Mouse (Mus musculus): Measurements from ENCODE around the gene Sfmbt1.
"Not testable (repeated sequence)": the region's sequence is repeated elsewhere in the genome, so short reads cannot be mapped to it uniquely, and the experiment has no call there.

The Sfmbt1 gene

DNA sequence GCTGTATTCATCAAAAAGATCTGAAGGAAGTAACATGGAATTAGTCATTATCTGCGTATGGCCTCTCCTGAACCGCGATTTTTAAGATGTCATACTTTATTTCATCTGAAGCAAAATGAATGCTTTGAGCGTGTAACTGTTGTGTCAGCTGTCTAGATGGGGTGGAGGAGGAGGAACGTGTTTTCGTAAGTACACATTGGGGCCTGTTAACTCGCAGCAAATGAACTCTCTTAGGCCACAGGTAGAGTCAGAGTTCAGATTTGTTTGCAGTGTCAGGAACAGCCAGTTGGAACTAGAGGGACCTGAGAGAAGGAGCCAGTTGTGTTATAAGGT lies 2.3 kb downstream of the Sfmbt1 start:
- DNase-seq (ENCODE audit: low spot score in 2 of 2), result no peak

DNA sequence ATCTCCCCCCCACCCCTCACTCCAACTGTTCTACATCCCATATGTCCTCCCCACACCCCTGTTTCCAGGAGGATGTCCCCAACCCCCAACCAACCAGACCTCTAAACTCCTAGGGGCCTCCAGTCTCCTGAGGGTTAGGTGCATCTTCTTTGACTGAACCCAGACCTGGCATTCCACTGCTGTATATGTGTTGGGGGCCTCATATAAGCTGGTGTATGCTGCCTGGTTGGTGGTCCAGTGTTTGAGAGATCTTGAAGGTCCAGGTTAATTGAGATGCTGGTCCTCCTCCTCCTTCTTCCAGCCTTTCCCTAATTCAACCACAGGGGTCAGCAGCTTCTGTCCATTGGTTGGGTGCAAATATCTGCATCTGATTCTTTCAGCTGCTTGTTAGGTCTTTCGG lies 4.0 kb downstream of the Sfmbt1 start:
- not testable (repeated sequence) for DNase-seq (ENCODE audit: low spot score in 2 of 2)

DNA sequence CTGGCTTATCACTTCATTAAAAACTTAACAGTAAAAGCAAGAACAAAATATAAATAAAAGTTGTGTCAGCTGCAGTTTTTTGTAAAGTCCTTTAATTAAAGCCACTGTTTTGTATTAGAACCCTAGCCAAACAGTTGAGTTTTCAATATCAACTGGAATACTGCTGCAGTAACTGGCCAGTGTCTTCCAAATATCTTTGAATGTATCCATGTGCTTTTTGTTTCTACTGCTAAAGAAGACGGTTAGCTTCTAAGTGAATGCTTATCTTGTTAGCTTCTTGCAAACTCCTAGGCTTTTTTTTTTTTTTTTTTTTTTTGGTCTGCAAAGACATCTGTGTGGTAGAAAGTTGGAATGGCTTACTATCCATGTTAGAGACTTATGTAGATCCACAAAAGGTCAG lies 4.9 kb downstream of the Sfmbt1 start:
- DNase-seq (ENCODE audit: low spot score in 2 of 2), result no peak

DNA sequence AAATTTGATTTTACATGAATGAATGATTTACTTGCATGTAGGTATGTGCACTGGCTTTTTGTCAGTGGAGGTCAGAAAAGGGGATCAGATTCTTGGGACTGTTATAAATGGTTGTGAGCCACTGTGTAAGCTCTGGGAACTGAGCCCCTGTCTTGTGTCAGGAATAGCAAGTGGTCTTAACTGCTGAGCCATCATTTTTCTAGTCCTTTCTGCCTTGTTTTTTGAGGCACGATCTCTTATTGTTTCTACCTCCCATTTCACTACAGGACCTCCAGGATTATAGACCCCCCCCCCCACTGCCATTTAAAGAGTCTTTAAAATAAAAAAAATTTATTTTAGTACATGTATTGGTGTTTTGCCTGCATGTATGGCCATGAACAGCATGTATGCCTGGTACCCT lies 7.2 kb downstream of the Sfmbt1 start:
- no peak for DNase-seq (ENCODE audit: low spot score in 2 of 2)

DNA sequence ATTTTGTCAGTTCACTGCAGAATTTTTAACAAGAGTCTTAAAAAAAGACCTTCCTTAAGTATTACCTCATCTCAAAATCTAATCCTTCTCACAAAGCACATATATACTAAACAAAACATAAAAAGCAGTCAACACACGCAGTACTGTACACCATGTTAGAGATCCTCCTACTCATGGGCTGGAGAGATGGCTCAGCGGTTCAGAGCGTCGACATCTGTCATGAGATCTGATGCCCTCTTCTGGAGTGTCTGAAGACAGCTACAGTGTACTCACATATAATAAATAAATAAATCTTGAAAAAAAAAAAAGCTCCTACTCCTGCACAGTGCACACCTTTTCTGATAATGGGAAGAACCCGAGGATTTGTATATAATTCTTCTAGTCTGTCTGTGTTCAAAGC lies 7.8 kb downstream of the Sfmbt1 start:
- no peak for DNase-seq (ENCODE audit: low spot score in 2 of 2)

DNA sequence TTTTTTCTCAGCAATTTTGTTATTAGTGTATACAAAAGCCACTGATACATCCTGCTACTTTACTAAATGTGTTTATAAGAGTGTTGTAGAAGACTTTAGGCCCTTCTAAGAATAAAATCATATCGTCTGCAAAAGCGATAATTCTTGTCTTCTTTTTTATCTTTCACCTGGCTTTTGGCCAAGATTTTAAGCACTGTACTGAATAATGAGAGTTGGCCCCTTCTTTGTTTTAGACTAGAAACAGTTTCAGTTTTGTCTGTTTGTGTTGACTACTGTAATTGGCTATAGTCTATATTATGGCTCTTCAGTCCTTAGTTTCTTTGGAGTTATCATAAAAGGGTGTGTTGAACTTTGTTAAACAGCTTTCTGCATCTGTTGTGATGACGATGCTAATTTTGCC lies 17.2 kb downstream of the Sfmbt1 start:
- DNase-seq (ENCODE audit: low spot score in 2 of 2), result no peak

DNA sequence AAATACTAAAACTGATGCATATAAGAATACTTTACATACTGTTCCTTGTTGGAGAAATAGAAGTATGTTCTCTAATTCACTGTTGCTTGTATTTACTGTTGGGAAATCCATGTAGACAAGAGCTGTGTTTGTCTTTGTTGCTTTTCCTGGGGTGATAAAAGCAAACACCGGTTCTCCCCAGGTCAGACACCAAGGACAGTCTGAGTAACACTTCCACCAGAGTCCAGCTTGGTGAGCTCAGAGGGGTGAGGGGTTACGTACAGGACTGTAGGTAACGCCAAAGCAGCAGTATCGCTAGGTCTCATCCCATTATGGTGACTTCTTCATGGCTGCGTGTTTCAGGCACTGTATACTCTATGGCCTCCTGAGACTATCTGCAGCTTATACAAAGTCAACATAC lies 20.0 kb downstream of the Sfmbt1 start:
- DNase-seq (ENCODE audit: low spot score in 2 of 2), result no peak

DNA sequence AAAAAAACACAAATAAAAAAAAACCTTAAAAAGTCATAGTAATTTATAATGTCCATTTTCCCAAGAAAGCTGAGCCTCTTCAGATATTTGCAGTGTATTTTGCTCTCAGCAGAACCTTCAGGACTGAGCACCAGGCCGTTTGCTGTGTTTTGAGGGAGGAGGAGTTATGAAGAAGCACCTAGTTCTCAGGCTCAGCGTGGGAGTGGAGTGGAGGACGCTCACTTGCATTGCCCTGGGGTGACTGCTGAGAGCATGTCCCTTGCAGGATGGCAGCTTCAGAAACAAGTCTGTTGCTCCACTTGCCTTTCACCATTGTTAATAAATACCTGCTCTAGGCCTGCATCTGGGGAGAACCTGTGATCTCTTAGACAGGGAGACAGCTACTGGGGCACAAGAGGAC lies 21.2 kb downstream of the Sfmbt1 start:
- no peak for DNase-seq (ENCODE audit: low spot score in 2 of 2)

DNA sequence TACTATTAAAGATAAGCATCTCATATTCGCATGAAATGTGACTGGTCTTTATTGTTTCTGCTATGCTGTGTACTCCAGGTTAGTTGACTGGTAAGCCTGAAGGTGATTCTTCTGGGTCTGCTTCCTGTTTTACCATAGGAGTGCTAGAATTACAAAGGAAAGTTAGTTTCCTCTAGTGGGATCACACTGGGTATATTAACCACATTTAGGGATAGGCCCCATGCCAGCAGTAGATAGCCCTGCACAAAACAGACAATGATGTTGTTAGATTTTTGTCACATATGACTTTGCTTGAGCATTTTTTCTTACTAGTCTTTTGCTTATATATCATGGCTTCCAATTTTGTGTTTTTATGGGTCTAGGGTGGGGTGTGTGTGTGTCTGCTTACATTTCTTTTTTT lies 21.8 kb downstream of the Sfmbt1 start:
- DNase-seq (ENCODE audit: low spot score in 2 of 2), result no peak

DNA sequence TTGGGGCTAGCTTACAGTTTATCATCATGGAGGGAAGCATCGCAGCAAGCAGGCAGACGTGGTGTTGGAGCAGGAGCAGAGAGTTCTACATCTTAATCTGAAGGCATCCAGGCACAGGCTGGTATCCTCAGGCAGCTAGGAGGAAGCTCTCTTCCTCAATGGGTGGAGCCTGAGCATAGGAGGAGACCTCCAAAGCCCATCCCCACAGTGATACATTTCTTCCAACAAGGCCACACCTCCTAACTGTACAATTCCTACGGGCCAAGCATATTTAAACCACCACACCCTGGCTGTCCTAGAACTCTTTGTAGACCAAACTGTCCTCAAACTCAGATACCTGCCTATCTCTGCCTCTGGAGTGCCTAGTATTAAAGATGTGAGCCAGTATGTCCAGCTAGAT lies 29.2 kb downstream of the Sfmbt1 start:
- no peak for DNase-seq (ENCODE audit: low spot score in 2 of 2)

DNA sequence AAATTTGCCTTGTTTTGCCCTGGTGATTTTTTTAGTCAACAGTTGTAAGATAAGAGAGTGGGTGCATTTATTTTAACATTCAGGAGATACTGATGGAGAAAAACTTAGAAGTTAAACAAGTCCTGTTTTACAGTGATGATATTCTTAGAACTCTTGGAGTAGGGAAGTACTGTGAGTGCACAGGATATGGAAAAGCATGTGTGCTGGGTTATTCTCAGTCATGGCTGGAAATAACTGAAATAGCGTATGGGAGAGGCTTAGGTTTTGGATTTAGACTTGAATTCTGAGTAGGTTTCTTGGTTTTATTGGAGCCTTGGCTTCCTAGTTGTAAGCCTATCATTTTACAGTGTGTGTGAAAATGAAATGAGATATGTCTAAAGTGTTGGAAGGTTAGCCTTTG lies 31.5 kb downstream of the Sfmbt1 start:
- DNase-seq (ENCODE audit: low spot score in 2 of 2), result no peak

DNA sequence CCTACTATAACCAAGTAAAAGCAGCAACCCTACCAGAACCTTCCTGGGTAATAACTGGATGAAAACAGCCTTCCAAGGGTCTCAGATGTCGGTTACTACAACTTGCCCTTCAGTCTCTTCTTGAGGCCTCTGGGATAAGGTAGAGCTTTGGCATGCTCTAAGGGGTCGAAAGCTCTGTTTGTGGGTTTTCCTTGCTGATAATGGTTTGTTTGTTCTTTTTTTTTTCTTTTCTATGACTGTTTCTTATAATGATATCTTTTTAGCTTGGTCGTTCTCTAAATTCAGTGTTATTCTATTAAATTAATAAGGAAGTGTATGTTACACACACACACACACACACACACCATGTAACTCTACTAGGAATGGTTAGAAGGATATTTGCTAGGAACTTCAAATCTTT lies 42.6 kb downstream of the Sfmbt1 start:
- no peak for DNase-seq (ENCODE audit: low spot score in 2 of 2)

DNA sequence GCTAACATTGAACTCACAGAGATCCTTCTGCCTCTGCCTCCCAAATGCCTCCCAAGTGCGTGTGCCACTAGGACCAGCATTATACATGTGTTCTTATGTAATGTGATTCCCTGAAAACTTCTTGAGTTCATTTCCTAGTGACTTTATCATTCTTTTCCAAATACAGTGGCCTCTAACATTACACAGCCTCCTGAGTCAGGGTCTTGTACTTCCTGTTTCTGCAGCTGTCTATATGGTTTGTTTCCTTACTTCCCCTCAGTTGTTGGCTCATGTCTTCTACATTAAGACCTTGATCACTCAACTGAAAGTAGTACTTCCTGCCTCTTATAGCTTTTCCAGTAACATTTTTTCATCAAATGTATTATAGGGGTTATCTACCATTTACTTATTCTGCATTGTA lies 46.6 kb downstream of the Sfmbt1 start:
- no peak for DNase-seq (ENCODE audit: low spot score in 2 of 2)

DNA sequence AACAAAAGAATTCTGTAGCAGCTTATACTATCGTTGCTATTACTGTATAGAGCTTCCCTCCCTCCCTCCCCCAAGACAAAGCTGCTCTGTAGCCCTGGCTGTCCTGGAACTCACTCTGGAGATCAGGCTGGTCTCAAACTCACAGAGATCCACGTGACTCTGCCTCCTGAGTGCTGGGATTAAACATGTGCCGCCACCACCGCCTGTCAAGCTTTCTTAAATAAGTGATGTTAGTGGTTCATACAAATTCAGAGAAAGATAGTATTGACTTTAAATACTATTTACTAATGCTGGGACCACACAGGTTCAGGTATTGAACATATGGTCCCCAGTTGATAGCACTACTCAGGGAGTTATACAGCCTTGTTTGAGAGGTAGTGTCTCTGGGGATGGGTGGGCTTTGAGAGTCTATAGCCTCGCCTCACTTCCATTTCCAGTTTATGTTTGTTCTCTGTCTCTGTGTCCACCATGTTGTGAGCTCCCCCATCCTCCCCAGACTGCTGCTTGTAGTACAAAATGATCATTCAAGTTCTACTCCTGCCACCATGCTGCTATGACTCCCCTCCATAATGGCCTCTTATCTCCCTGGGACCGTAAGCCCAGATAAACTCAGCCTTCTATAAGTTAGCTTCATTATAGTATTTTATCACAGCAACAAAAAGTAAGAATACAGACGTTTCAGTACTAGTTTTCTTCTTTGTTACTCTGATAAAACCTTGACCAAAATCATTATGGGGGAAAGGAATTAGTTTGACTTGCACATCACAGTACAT lies 47.7 kb downstream of the Sfmbt1 start:
- no peak for DNase-seq (ENCODE audit: low spot score in 2 of 2)

DNA sequence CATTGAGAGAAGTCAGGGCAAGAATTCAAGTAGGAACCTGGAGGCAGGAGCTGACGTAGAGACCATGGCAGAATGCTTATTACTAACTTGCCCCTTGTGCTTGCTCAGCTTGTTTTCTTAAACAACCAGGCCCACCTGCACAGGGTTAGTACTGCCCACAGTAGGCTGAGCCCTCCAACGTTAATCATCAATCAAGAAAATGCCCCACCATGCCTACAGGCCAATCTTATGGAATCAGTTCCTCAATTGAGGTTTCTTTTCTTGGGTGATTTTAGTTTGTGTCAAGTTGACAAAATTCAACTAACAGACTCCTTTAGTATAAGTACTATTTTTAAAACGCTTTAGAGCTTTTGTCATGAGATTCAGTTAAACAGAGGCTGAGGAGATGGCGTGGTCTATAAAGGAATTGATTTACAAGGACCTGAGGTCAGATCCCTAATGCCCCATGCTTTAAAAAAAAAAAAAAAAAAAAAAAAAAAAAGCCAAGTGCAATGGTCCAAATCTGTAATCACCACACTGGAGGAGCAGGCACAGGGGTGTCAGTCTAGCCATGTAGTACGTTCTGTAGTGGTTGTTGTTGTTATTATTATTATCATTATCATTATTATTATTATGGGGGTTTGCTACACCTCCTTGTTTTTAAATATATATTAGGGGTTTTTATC lies 48.4 kb downstream of the Sfmbt1 start:
- no peak for DNase-seq (ENCODE audit: low spot score in 2 of 2)

DNA sequence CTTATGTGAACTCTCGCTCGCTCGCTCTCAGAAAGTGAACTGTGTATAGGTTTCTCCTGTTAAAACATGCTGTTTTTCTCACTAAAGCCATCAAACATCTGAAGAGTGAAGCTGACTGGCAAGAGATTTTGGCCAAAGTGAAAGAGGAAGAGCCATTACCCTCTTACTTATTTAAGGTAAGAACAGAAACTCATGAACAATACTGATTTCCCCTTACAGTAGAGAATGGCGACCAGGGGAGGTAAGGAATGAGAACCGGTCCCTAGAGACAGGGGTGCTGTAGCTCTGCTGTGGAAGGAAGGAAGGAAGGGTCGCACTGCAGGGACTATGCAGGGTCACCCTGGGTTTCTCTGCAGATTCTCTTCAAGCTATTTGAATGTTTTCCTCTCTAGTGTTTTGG lies 70.0 kb downstream of the Sfmbt1 start:
- no peak for DNase-seq (ENCODE audit: low spot score in 2 of 2)

DNA sequence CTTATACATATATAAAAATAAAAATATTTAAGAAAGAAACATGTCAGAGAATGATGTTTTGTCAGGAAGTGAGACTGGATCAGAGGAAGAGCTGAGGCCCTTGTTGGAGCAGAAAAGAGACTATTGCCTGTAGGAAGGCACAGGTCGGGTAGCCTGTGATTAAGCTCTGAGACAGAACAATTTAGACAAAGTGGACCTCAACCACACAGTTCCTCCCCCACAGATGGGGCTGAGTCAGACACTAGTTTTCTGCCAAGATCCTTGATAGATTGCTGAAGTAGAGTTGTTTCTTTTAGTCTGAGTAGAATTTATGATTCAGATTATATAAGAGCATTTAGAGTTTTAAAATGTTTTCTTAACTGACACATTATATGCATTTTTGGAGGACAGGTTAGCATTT lies 74.8 kb downstream of the Sfmbt1 start:
- no peak for DNase-seq (ENCODE audit: low spot score in 2 of 2)

DNA sequence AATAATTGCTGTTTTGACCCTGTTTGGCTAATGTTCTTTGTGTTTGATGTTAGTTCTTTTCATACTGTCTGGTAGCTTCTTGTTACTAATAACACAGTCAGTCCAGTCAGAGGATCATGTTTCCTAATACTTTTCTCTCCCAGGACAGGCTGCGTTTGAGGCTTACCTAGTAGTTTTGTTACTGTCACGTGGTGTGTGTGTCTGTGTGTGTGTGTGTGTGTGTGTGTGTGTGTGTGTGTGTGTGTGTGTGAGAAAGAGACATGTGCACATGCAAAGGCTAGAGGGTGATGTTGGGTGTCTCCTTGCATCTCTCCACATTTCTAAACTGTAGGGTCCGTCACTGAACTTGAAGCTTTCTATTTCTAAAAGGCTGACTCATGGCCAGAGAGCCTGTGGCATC lies 78.2 kb downstream of the Sfmbt1 start:
- DNase-seq (ENCODE audit: low spot score in 2 of 2), result no peak

DNA sequence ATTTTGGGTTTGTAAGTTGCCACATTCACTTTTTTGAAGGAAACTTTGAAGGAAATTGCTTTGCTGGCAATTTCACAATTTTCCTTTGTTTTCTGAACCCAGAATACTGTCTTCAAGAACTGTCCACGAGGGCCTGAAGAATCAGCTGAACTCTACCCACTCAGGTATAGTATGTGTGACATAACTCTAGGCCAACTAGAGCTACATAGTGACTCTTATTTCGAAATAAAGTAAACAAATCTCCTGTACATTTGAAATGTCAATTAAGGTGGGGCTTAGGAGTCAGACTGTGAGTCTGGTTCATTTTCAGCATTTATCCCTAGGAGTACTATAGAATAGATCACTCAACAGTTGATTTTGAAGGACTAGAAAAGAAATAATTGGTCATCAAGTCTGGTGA lies 87.1 kb downstream of the Sfmbt1 start:
- no peak for DNase-seq (ENCODE audit: low spot score in 2 of 2)

DNA sequence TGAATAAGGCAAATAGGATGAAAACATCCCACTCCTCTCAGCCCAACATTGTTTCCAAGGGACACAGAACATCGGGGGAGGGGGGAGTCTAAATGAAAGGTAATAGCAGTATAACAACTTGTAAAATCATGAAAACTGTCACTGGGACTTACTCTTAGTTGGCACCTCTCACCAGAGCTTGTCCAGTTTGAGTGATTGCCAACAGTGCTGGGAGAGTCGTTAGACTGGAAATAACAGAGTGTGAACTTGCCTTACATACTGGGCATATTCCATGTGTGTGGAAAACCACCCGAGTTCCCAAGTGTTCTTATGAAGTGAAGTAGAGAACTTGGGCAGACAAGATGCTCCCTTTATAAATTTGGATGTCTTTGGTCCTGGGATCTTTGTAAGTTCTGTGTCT lies 106.5 kb downstream of the Sfmbt1 start:
- DNase-seq (ENCODE audit: low spot score in 2 of 2), result no peak

DNA sequence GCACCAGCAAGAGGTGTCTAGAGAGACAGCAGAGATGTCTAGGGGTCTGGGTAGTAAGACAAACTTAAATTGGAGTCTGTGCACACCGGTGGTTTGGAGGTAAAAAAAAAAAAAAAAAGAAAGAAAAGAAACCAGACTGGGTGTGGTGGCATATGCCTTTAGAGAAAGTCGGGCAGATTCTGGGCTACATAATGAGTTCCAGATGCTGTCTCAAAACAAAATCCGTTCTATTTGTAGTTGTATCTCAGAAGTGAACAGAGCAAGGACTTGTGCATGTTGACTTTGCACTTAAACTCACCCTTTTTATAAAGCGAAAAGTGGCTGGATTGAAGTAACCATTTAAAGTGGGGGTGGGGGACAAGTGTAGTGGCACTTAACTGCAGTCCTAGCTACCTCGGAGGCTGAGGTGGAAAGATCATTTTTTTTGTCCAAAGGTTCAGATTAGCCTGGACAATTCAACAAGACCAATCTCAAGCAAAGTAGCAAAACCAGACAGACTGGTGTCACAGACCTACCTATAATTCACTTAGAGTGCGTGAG lies 109.9 kb downstream of the Sfmbt1 start:
- no peak for DNase-seq (ENCODE audit: low spot score in 2 of 2)

DNA sequence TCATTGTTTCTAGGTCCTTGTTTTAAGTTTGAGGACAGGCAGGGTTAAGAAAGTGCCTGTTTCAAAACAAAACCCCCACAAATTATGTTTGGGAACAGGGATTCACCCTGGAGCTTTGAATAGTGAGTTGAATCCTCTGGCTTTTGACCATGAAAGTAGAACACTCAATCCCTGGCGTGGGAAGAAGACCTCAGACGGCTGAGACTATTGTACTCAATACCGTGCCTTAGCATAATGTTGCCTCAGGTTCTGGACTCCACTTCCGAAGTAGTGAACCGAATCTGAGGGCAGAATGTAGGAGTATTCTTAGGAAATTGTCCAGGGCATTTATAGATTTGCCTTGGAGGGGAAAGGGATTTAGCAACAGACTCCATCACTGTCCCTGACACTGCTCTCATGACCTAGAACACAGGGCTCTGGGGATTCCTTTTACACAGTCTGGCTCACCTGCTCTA lies 110.4 kb downstream of the Sfmbt1 start:
- DNase-seq (ENCODE audit: low spot score in 2 of 2), result no peak

DNA sequence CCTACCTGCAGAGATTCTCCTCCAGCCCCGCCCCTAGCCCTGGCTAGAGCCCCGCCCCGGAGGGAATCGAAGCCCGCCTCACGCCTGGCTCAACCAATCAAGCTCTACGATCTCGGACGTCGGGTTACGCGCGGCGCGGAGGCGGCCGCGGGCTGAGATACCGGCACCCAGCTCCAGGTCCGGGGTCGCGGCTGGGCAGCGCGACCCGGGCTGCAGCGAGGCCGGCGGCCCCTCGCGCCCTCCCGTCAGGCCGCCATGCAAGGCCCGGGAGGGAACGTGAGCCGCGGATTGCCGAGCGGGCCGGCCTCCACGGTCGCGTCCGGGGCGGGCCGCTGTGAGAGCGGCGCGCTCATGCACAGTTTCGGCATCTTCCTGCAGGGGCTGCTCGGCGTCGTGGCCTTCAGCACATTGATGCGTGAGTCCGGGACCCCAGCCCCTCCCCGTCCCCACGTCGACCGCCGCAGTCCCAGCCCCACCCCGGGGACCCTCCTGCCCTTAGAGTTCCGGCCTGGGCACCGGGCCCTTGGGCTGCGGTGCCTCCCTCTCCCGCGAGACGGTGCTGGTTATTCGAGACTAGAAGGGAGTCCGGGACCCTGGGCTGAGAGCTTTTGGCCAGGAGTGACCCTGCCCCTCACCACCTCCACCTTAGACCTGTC lies 111.0 kb downstream of the Sfmbt1 start, which contains the start of gene Tmem110:
Gene Tmem110 (plus strand): TSS at position 115 of the 656 bp plus-strand sequence.
- DNase-seq (ENCODE audit: low spot score in 2 of 2), result peak; percentile 71 to 83

Measured in frontal cortex, postnatal 10 days (tissue).